Mouse (Mus musculus): ENCODE results near the gene Top2a.

DNA sequence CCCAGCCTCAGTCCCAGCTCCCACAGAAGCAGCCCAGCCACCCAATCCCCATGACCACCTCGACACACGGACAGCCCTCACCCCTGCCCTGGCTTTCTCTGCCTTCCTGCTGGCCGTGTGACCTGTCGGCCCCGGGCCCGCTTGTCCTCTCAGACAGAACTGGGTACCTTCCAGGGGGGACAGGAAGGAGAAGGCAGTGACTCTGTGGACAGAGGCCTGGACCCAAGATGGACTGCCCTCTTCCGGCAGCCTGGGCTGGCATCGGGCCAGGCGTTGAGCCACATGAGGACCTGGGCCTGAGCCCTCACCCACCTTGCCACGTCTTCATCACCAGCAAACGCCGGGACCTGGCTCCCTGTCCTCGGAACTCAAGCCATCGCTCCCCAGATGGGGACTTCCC is 50.4 kb downstream of the Top2a start:
- TF ChIP-seq POLR2A (IDR thresholded peaks at IDR 0.05; ENCODE audit: insufficient read depth, low read length) = no peak
- TF ChIP-seq CTCF (IDR thresholded peaks at IDR 0.05; ENCODE audit: low read depth, low read length) = no peak

Measured in ES-Bruce4 (cell line).